Mouse (Mus musculus) heart, adult 8-10 months (tissue): ENCODE data around the gene Ube2n. TPM values are rescaled to one million over a fixed set of nuclear protein-coding genes. Genes with fewer than 3 reads are reported as not detected.
"Not testable (repeated sequence)": the region's sequence is repeated elsewhere in the genome, so short reads cannot be mapped to it uniquely, and the experiment has no call there.

ENCODE experiments used
- DNase-seq: peaks from one replicate; pipeline ENCODE4 v3.0.0; 2022; ENCODE audit warnings: low spot score
- total RNA-seq, 4 experiments: library from RNA; stranded (reverse); gene quantifications; 2 replicates each; pipeline ENCODE4 v1.2.4; 2022

Ube2n gene
- total RNA-seq, 4 experiments from 2014 or later, result 85.8 to 102 (median 94.5) TPM

DNA sequence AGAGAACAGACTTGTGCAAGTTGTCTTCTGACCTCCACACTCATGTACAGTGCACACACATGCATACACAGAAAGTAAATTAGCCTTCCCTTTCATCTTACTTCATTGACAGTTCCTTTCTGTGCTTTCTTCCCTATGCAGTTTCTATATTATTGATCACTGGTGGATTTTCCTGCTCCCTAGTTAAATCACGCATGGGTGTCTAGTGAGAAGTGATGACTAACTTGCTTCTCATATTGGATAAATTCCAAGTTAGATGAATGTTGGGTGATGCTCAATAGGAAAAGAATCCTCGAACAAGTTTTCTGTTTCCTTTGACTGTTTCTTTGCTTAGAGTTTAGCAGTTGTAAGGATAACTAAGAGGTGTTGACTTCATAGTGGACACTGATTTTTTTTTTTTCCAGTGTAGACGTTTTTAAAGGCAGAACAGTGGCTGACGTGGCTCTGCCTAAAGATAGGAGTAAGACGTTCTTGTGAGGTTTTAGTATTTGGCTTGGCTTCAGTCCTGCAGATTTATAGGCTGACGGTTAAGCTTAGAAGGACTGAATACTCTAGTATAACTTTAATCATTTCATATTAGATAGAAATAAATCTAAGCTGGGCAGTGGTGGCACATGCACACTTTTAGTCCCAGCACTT is 10.2 kb downstream of the Ube2n start:
- no peak for DNase-seq

- DNase-seq, result no peak
These were observed 10.9 kb downstream of the Ube2n start for GRCm38 (mm10) chr10:95525871-95526270.

- DNase-seq, result no peak
These were observed 11.7 kb downstream of the Ube2n start for GRCm38 (mm10) chr10:95526495-95527122.

DNA sequence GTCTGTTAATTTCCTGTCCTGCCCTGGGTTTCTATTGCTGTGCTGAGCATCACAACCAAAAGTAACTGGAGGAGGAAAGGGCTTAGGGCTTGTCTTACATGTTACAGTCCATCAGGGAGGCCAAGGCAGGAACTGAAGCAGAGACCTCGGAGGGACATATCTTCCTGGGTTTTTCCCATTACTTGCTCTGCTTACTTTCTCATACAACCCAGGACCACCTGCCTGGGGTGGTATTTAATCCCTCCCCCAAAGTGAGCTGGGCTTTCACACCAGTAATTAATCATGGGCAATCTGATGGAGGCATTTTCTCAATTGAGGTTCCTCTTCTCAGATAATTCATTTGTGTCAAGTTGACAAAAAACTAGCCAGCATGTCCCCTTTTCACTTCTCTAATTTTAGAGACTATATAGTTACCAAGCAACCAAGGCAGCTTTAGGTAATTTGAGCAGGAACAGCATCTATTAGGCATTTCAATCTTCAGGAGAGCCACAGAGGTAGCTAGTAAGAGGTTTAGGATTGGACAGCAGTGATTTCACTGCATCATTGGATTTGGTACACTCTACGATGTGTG is 15.7 kb downstream of the Ube2n start:
- no peak for DNase-seq

- no peak for DNase-seq
These were observed 18.0 kb downstream of the Ube2n start for GRCm38 (mm10) chr10:95532916-95533315.

- DNase-seq, result no peak
These were observed 18.4 kb downstream of the Ube2n start for GRCm38 (mm10) chr10:95533382-95533781.

GRCm38 (mm10) chr10:95535399-95536221 is 20.7 kb downstream of the Ube2n start:
- no peak for DNase-seq

DNA sequence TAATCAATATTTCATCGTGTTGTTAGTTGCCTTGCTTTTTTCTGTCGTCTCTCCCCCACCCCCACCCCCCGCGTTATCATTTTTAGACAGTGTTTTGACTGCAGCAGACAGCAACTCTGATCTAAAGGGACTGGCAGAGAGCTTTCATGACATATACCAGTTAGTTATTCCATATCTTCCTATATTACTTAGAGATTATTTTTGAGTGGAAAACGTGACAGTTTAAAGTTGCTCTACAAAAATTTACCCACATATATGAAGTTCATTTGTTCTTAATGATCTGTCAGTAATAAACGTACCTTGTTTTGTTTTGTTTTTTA is 21.2 kb downstream of the Ube2n start:
- no peak for DNase-seq

DNA sequence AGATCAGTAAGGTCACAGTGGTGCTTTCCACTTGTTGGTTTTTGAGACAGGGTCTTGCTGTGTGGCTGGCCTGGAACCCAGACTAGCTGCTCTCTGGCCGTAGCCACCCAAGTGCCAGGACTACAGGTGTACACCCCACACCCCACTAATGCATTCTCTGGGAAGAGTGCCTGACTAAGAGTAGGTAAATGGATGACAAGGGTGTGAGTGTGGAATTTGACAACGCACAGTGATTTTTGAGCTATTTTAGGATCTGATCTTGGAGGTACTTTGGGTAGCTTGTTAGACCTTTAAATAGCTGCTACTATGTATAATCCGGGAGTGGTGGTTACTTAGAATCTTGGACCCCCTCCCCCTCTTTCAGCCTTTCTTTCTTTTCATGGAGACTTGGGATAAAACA is 24.3 kb downstream of the Ube2n start:
- no peak for DNase-seq

DNA sequence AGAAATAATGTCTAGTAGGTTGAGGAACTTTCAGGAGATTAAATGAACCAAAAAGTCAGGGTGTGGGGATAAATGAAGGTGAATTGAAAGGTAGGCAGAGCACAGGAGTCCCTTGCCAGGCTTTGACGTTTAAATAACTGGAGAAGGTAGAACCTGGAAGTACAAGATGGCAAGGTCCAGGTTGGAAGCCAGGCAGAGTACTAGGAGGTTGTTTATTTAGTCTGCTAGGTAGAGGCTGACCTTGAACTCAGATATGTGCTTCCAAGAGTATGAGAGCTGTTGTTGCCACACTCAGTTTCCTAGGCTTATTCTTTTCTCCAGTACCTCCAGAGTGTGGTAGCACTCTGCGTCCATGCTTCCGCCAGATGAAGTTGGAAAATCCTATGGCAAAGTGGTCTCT is 24.9 kb downstream of the Ube2n start:
- DNase-seq, result no peak

DNA sequence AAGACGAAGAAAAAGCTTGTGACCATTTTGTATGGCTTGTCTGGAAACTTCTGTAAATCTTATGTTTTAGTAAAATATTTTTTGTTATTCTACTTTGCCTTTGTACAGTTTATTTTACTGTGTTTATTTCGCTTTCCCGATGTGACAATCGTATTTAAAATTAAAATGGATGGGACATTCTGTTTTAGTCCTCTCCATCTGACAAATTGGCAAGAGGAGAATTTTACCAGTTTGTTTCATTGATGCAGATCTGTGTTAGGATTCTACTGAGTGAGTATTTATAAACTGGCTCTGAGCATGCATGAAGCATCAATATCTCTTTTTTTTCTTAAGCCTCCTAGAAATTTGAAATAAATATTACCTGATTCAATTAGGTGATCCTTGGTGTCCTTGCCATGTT is 28.0 kb downstream of the Ube2n start:
- DNase-seq, result no peak

- DNase-seq, result no peak
These were observed 28.4 kb downstream of the Ube2n start for GRCm38 (mm10) chr10:95543377-95543776.

- DNase-seq, result no peak
These were observed 29.1 kb downstream of the Ube2n start for GRCm38 (mm10) chr10:95544004-95544403.

- no peak for DNase-seq
These were observed 29.7 kb downstream of the Ube2n start for GRCm38 (mm10) chr10:95544651-95545050.

- DNase-seq, result no peak
These were observed 30.1 kb downstream of the Ube2n start for GRCm38 (mm10) chr10:95545051-95545450.

GRCm38 (mm10) chr10:95546178-95546577 is 31.2 kb downstream of the Ube2n start:
- no peak for DNase-seq

- no peak for DNase-seq
These were observed 33.3 kb downstream of the Ube2n start for GRCm38 (mm10) chr10:95548154-95548826.

GRCm38 (mm10) chr10:95549080-95549479 is 34.1 kb downstream of the Ube2n start:
- not testable (repeated sequence) for DNase-seq

DNA sequence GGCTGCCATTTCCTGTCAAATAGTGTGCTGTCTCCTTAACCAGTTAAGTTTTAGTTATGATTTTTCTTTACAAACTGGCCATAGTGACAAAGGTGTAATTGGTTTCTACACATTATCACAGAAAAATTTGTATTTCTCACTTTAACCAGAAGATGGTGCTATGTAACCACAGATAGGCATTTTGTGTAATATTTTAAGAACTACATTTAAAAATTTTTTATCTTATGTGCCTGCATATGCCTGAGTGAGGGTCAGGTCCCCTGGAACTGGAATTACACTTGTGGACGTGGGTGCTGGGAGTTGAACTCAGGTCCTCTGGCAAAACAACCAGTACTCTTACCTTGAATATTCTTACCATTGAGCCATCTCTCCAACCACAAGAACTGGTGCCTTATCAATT is 35.6 kb downstream of the Ube2n start:
- no peak for DNase-seq

GRCm38 (mm10) chr10:95551752-95552151 is 36.8 kb downstream of the Ube2n start:
- DNase-seq, result no peak

GRCm38 (mm10) chr10:95552326-95552725 is 37.4 kb downstream of the Ube2n start:
- DNase-seq, result no peak

DNA sequence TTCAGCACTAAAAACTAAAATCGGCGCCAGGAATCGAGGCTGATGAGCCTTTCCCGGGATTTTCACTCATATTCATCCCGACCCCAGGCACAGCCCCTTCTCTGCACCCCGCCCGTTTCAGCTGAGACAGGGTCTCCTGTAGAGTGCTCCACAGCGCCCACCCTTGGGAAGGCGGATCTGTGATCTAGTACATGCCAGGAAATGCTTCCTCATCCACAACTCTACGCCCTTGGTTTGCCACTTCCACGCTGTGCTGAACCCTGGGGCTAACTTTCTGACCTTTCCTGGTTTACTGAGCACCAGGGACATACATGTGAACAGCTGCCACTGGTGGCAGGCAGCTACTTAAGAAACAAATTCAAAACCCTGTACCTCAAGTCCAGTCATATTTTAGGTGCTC is 40.9 kb downstream of the Ube2n start:
- DNase-seq, result no peak
